Mouse (Mus musculus): ENCODE measurements around the gene Nemp1.
"Not testable (repeated sequence)": the region's sequence is repeated elsewhere in the genome, so short reads cannot be mapped to it uniquely, and the experiment has no call there.

The Nemp1 gene

GRCm38 (mm10) chr10:127645791-127646190, 20.9 kb upstream of the Nemp1 start:
- DNase-seq: no peak

- no peak for DNase-seq
Measured at GRCm38 (mm10) chr10:127652906-127653638, 13.6 kb upstream of the Nemp1 start.

GRCm38 (mm10) chr10:127654970-127655579, 11.6 kb upstream of the Nemp1 start:
- DNase-seq: no peak

- DNase-seq: not testable (repeated sequence)
Measured at GRCm38 (mm10) chr10:127657617-127658016, 9.1 kb upstream of the Nemp1 start.

- no peak for DNase-seq
Measured at GRCm38 (mm10) chr10:127658076-127658475, 8.6 kb upstream of the Nemp1 start.

- DNase-seq: no peak
Measured at GRCm38 (mm10) chr10:127659551-127659950, 7.2 kb upstream of the Nemp1 start.

- no peak for DNase-seq
Measured at GRCm38 (mm10) chr10:127661291-127661914, 5.3 kb upstream of the Nemp1 start.

- peak; percentile 67 for DNase-seq
Measured at GRCm38 (mm10) chr10:127661915-127662663, 4.6 kb upstream of the Nemp1 start.

- peak; percentile 68 for DNase-seq
Measured at GRCm38 (mm10) chr10:127662666-127663253, 3.9 kb upstream of the Nemp1 start.

- no peak for DNase-seq
Measured at GRCm38 (mm10) chr10:127663590-127663989, 3.1 kb upstream of the Nemp1 start.

GRCm38 (mm10) chr10:127664166-127664565, 2.5 kb upstream of the Nemp1 start:
- no peak for DNase-seq

- no peak for DNase-seq
Measured at GRCm38 (mm10) chr10:127664891-127665290, 1.8 kb upstream of the Nemp1 start.

- DNase-seq: peak; percentile 42
Measured at GRCm38 (mm10) chr10:127665366-127666181, 1.1 kb upstream of the Nemp1 start.

- DNase-seq: peak; percentile 34
Measured at GRCm38 (mm10) chr10:127667269-127668092, 780 bp downstream of the Nemp1 start.

- DNase-seq: peak; percentile 86
Measured at GRCm38 (mm10) chr10:127668093-127669050, 1.7 kb downstream of the Nemp1 start, which contains the start of gene Nab2. Gene Nab2, minus strand, starts transcription at chr10:127668568.

GRCm38 (mm10) chr10:127669170-127669569, 2.5 kb downstream of the Nemp1 start:
- no peak for DNase-seq

GRCm38 (mm10) chr10:127670185-127670584, 3.5 kb downstream of the Nemp1 start:
- DNase-seq: no peak

GRCm38 (mm10) chr10:127671276-127671675, 4.6 kb downstream of the Nemp1 start:
- peak; percentile 54 for DNase-seq

GRCm38 (mm10) chr10:127674046-127674655, 7.5 kb downstream of the Nemp1 start:
- DNase-seq: no peak

All from thymus, postnatal 25 days (tissue).